Mouse (Mus musculus): Measurements from ENCODE around the gene Mmp19. TPM values are rescaled to one million over a fixed set of nuclear protein-coding genes. Genes with fewer than 3 reads are reported as not detected.

Mmp19 gene
- total and polyA plus RNA-seq, 3 experiments = 0.08 to 0.36 TPM; not detected in 1

DNA sequence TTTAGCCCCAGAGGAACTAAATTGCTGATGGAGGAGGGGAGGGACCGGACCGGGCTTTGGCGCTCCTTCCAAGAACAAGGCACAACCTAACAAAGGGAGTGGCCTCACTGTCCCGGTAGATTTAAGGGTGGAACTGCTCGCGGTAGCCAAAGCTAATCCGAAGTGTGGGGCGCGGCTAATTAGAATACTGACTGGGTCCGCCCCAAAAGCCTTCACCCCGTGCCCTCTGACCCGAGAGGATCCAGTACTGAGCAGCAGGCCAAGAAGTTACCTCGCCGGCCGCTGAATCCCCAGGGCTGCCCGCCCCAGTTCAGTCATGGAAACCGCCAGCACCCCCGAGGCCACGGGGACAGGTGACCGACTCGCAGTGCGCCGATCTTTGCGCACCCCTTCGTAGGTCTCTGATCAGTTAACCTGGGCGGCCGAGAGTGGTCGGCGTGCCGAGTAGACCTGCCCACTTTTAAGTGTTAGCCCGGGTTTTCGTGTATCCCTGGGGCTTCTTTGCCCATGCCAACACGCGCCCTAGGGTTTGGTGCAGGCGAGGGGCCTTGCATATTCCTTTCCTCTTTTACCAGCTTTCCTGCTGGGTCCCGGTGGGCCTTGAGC, 43.0 kb upstream of the Mmp19 start, which contains the start of gene Pym1:
Gene Pym1, plus strand, starts transcription at position 244 of the 606 bp plus-strand sequence.
- H3K27ac ChIP-seq (ENCODE audit: control insufficient read depth, low read depth, low read length) = peak within 1 kb of the TSS; percentile 98
- peaks cover 43% of the 10 kb centered on the region for H3K79me2 ChIP-seq (ENCODE audit: control insufficient read depth, insufficient read depth, low read length, poor library complexity)
- H3K9me3 ChIP-seq (replicated peaks; ENCODE audit: insufficient read depth, low read length) = no peaks in the 10 kb centered on the region
- peak; percentile 93 for DNase-seq (ENCODE audit: low read depth, low spot score)
- TF ChIP-seq JUND (IDR thresholded peaks at IDR 0.05; ENCODE audit: low read depth, low read length) (peak; percentile 8; the same call in 1 of the 2 replicates), USF1 (IDR thresholded peaks at IDR 0.05; ENCODE audit: low read depth, low read length) (no peak), ZKSCAN1 (IDR thresholded peaks at IDR 0.05; ENCODE audit: low read depth, low read length) (no peak), EP300 (IDR thresholded peaks at IDR 0.05; ENCODE audit: low read depth in 1 of 2, low read length in 2 of 2) (no peak), MAZ (IDR thresholded peaks at IDR 0.05; ENCODE audit: low read depth, low read length) (0 out of 2 replicates have a peak, but pooled peaks have one; percentile 3), KAT2A (conservative IDR thresholded peaks at IDR 0.05; ENCODE audit: low read depth, low read length) (no peak), E2F4 (IDR thresholded peaks at IDR 0.05; ENCODE audit: borderline replicate concordance, low read depth, low read length) (0 out of 2 replicates have a peak, but pooled peaks have one; percentile 6), CHD2 (IDR thresholded peaks at IDR 0.05; ENCODE audit: low read length) (no peak), UBTF (IDR thresholded peaks at IDR 0.05; ENCODE audit: borderline replicate concordance, insufficient read depth, low read depth, low read length) (no peak), MAFK (IDR thresholded peaks at IDR 0.05; ENCODE audit: borderline replicate concordance, low read depth, low read length) (no peak), RCOR1 (IDR thresholded peaks at IDR 0.05; ENCODE audit: low read depth, low read length) (no peak), MYB (IDR thresholded peaks at IDR 0.05; ENCODE audit: low read depth, low read length) (no peak), NRF1 (IDR thresholded peaks at IDR 0.05; ENCODE audit: insufficient read depth, low read depth, low read length, poor library complexity, severe bottlenecking) (peak; percentile 47; the same call in 1 of the 2 replicates), POLR2AphosphoS5 (IDR thresholded peaks at IDR 0.05; ENCODE audit: borderline replicate concordance, low read depth, low read length) (no peak), TBP (IDR thresholded peaks at IDR 0.05; ENCODE audit: low read depth, low read length) (peak; percentile 81), ZMIZ1 (IDR thresholded peaks at IDR 0.05; ENCODE audit: low read depth, low read length) (peak; percentile 36), MYC (IDR thresholded peaks at IDR 0.05; ENCODE audit: low read depth, low read length) (0 out of 2 replicates have a peak, but pooled peaks have one; percentile 11), MAX (IDR thresholded peaks at IDR 0.05; ENCODE audit: low read length) (0 out of 2 replicates have a peak, but pooled peaks have one; percentile 15), POLR2A (IDR thresholded peaks at IDR 0.05; ENCODE audit: control insufficient read depth in 1 of 2, insufficient read depth in 1 of 2, low read depth in 1 of 2, low read length in 2 of 2, poor library complexity in 1 of 2) (peak; percentile 67 to 69), NELFE (IDR thresholded peaks at IDR 0.05; ENCODE audit: low read depth, low read length) (peak; percentile 72; the same call in 1 of the 2 replicates), TCF12 (IDR thresholded peaks at IDR 0.05; ENCODE audit: low read depth, low read length) (peak; percentile 25; the same call in 1 of the 2 replicates), HCFC1 (IDR thresholded peaks at IDR 0.05; ENCODE audit: low read depth, low read length) (0 out of 2 replicates have a peak, but pooled peaks have one; percentile 54), SMC3 (IDR thresholded peaks at IDR 0.05; ENCODE audit: low read depth, low read length) (no peak), USF2 (IDR thresholded peaks at IDR 0.05; ENCODE audit: borderline replicate concordance in 1 of 2, insufficient read depth in 1 of 2, low read depth in 1 of 2, low read length in 2 of 2) (no peak), POLR2AphosphoS2 (IDR thresholded peaks at IDR 0.05; ENCODE audit: low read length) (peak; percentile 69; the same call in 1 of the 2 replicates), ETS1 (IDR thresholded peaks at IDR 0.05; ENCODE audit: low read depth, low read length) (no peak), ZC3H11A (IDR thresholded peaks at IDR 0.05; ENCODE audit: low read depth, low read length) (no peak), MXI1 (IDR thresholded peaks at IDR 0.05; ENCODE audit: low read depth, low read length) (0 out of 2 replicates have a peak, but pooled peaks have one; percentile 29), ZNF384 (IDR thresholded peaks at IDR 0.05; ENCODE audit: low read depth, low read length) (0 out of 2 replicates have a peak, but pooled peaks have one; percentile 2), SIN3A (IDR thresholded peaks at IDR 0.05; ENCODE audit: low read length) (no peak), MEF2A (IDR thresholded peaks at IDR 0.05; ENCODE audit: extremely low read depth, insufficient replicate concordance, low read depth, low read length, poor library complexity, severe bottlenecking) (no peak), TAL1 (IDR thresholded peaks at IDR 0.05; ENCODE audit: low read length) (no peak), CHD1 (IDR thresholded peaks at IDR 0.05; ENCODE audit: low read depth, low read length) (no peak), GABPA (IDR thresholded peaks at IDR 0.05; ENCODE audit: low read depth, low read length) (no peak)
- peaks cover 2 to 25% of the 10 kb centered on the region in 2 experiments for H3K4me1 ChIP-seq (ENCODE audit: control insufficient read depth in 1 of 2, insufficient read depth in 2 of 2, low read length in 2 of 2)
- peak within 1 kb of the TSS; percentile 96 to 97 for H3K4me3 ChIP-seq (ENCODE audit: control insufficient read depth in 1 of 2, insufficient read depth in 1 of 2, low read depth in 2 of 2, low read length in 2 of 2)
- H3K36me3 ChIP-seq (ENCODE audit: control insufficient read depth in 1 of 2, insufficient read depth in 2 of 2, low read length in 2 of 2) = peaks cover 0 to 22% of the 10 kb centered on the region in 2 experiments; a peak in 2 of 4 replicates
- H3K27me3 ChIP-seq (ENCODE audit: control insufficient read depth in 1 of 2, insufficient read depth in 2 of 2, low read length in 2 of 2) = no peaks in the 10 kb centered on the region
- H3K9ac ChIP-seq (ENCODE audit: control insufficient read depth, low read depth, low read length, poor library complexity, severe bottlenecking) = peak within 1 kb of the TSS; percentile 97

Data from MEL (cell line).